Mouse (Mus musculus) ES-Bruce4 (cell line): Measurements from ENCODE around the gene 2310022A10Rik. TPM values are rescaled to one million over a fixed set of nuclear protein-coding genes. Genes with fewer than 3 reads are reported as not detected.
A peak's percentile ranks its signal among the peaks of the same experiment; 100 is the strongest.

ENCODE experiments used
- H3K27ac ChIP-seq: 2 replicates; pipeline ENCODE4 v1.5.1; 2012; ENCODE audit warnings: low read length, inconsistent platforms; ENCODE audit not compliant: insufficient read depth
- H3K27me3 ChIP-seq: 2 replicates; pipeline ENCODE4 v1.6.1; 2012; ENCODE audit warnings: mild to moderate bottlenecking, low read length, inconsistent platforms; ENCODE audit not compliant: control insufficient read depth, poor library complexity, insufficient read depth, severe bottlenecking
- H3K36me3 ChIP-seq: 2 replicates; pipeline ENCODE4 v1.6.1; 2012; ENCODE audit warnings: inconsistent platforms, mild to moderate bottlenecking, low read length, moderate library complexity; ENCODE audit not compliant: control insufficient read depth, poor library complexity, insufficient read depth, severe bottlenecking
- H3K4me1 ChIP-seq: one replicate; pipeline ENCODE4 v1.8.1; 2011; ENCODE audit warnings: low read length; ENCODE audit not compliant: control insufficient read depth, insufficient read depth
- H3K4me3 ChIP-seq: 2 replicates; pipeline ENCODE4 v1.5.1; 2011; ENCODE audit warnings: low read depth, mild to moderate bottlenecking, low read length
- H3K9ac ChIP-seq: 2 replicates; pipeline ENCODE4 v1.6.1; 2012; ENCODE audit warnings: low read depth, mild to moderate bottlenecking, inconsistent platforms; ENCODE audit not compliant: poor library complexity, severe bottlenecking
- H3K9me3 ChIP-seq: replicated peaks from 2 replicates; pipeline ENCODE4 v1.6.1; 2012; ENCODE audit warnings: mild to moderate bottlenecking, low read length, inconsistent platforms; ENCODE audit not compliant: control insufficient read depth, poor library complexity, insufficient read depth, severe bottlenecking
- CTCF ChIP-seq: IDR thresholded peaks from one replicate; pipeline ENCODE4 v1.8.1; 2011; ENCODE audit warnings: low read depth, low read length
- EP300 ChIP-seq: IDR thresholded peaks from 2 replicates; pipeline ENCODE4 v1.6.1; 2011; ENCODE audit warnings: low read depth, low read length; ENCODE audit not compliant: insufficient read depth
- POLR2A ChIP-seq: IDR thresholded peaks from one replicate; pipeline ENCODE4 v1.8.1; 2011; ENCODE audit warnings: low read length; ENCODE audit not compliant: insufficient read depth
- polyA plus RNA-seq: library from polyadenylated mRNA; stranded (reverse); fragments of >200 nt; gene quantifications from 2 replicates; pipeline ENCODE4 v1.2.4, GENCODE M21; 2011; ENCODE audit warnings: low read depth; ENCODE audit not compliant: missing spikeins, insufficient read depth, insufficient read length

2310022A10Rik gene
- polyA plus RNA-seq, 1 experiment: 36.7 TPM

DNA sequence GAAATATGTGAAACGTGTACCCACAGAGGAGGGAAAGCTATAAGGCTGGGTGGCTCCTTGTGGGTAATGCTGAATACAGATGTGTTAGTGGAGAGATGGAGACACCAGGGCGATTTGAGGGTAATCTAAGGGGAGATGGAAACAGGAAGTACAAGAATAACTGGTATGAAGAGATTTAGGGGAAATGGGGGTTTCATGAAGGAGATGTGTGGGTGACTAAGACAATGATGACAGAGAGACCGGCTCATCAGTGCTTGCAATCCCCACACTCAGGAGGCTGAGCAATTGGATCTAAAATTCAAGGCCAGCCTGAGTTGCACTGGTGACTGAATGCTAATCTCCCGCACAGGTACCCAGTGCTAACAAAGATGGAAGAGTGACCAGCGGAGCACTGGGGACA lies 963 bp upstream of the 2310022A10Rik start:
- H3K27ac ChIP-seq: no peak overlapping the region
- no peaks in the 10 kb centered on the region for H3K4me1 ChIP-seq
- H3K9me3 ChIP-seq: no peaks in the 10 kb centered on the region
- H3K9ac ChIP-seq: peak overlapping the region; percentile 28; the same call in 1 of the 2 replicates
- H3K36me3 ChIP-seq: peaks cover 9% of the 10 kb centered on the region
- H3K27me3 ChIP-seq: no peaks in the 10 kb centered on the region
- TF ChIP-seq CTCF (no peak), EP300 (no peak), POLR2A (no peak)
- peak overlapping the region; percentile 85 for H3K4me3 ChIP-seq

DNA sequence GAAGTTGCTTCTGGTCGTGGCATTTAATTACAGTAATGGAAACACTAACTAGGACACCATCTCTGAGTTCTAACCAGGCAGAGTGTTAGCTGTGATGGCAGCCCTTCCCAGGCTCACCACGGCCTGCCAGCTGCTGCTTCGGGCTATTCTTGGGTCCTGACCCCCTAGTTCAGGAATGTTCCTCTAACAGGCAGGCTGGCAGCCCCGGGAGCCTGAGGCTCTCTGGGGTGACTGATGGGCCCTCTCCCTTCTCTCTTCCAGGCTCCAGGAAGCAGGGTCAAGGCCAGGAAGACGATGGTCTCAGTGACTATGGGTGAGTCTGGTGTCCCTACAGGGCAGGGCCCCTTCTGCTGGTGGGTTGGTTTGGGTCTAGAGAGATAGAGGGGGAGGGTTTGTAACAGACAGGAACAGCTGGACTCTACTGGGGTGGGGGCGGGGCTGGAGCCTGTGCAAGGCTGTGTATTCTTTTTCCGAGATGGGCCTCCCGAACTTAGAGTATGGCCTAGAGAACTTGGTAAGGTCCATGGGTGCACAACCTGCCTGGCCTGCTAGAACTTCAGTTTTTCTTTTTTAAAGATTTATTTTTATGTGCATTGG lies 7.4 kb downstream of the 2310022A10Rik start:
- H3K9me3 ChIP-seq: no peaks in the 10 kb centered on the region
- H3K9ac ChIP-seq: no peak overlapping the region
- no peaks in the 10 kb centered on the region for H3K4me1 ChIP-seq
- H3K4me3 ChIP-seq: no peak overlapping the region
- TF ChIP-seq CTCF: no peak
- no peak for TF ChIP-seq POLR2A
- TF ChIP-seq EP300: no peak
- no peak overlapping the region for H3K27ac ChIP-seq
- no peaks in the 10 kb centered on the region for H3K27me3 ChIP-seq
- peaks cover 35% of the 10 kb centered on the region for H3K36me3 ChIP-seq

DNA sequence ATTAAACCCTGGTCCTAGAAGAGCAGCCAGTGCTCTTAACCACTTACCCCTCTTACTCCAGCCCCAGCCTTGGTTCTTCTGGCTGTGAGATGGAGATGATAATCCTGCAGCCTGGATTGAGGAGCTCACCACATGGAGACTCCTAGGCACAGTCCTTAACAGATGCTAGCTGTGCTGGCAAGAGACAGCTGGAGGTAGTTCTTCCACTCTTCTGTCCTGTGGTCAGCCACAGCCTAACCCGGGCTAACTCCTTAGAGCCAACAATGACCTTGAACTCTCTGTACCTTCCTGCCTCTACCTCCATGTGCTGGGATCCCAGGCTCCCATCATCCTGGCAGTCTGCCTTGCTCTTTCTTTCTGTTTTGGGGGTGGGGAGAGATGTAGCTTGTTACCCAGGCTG lies 7.9 kb downstream of the 2310022A10Rik start:
- TF ChIP-seq CTCF (no peak), EP300 (no peak), POLR2A (no peak)
- no peaks in the 10 kb centered on the region for H3K4me1 ChIP-seq
- H3K36me3 ChIP-seq: peaks cover 33% of the 10 kb centered on the region
- no peak overlapping the region for H3K9ac ChIP-seq
- no peaks in the 10 kb centered on the region for H3K9me3 ChIP-seq
- H3K27me3 ChIP-seq: no peaks in the 10 kb centered on the region
- no peak overlapping the region for H3K4me3 ChIP-seq
- H3K27ac ChIP-seq: no peak overlapping the region

DNA sequence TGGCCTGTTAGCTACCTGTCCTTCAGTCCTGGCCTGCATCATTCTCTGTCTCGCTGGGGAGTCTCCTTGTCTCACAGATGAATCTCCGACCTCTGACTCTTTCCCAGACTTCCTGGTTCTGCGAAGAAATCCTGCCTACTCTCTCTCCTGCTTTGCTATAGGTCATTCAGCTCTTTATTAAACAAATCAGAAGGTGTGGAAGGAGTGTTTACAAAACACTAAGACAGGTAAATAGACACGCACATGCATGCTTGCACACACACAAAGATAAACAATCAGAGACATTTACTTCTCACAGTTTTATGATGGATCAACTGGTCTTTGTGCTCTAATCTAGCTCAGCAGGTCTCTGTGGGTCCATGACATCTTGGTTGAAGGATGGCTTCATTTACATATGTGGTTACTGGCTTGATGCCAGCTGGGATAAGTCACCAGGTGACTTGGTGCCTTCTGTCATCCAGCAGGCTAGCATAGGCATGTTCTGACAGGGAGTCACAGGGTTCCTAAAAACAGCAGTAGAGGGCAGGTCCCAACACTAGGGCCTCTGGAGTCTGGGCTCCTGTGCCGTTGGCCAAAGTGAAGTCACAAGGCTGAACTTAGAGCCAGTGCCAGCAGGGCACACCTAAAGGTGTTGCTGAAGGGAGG lies 16.7 kb downstream of the 2310022A10Rik start:
- Histone ChIP-seq H3K9ac (no peak overlapping the region), H3K27me3 (no peaks in the 10 kb centered on the region), H3K9me3 (no peaks in the 10 kb centered on the region), H3K4me3 (no peak overlapping the region), H3K27ac (peak overlapping the region; percentile 71), H3K4me1 (peaks cover 6% of the 10 kb centered on the region), H3K36me3 (peaks cover 23% of the 10 kb centered on the region)
- TF ChIP-seq CTCF (no peak), EP300 (no peak), POLR2A (no peak)

DNA sequence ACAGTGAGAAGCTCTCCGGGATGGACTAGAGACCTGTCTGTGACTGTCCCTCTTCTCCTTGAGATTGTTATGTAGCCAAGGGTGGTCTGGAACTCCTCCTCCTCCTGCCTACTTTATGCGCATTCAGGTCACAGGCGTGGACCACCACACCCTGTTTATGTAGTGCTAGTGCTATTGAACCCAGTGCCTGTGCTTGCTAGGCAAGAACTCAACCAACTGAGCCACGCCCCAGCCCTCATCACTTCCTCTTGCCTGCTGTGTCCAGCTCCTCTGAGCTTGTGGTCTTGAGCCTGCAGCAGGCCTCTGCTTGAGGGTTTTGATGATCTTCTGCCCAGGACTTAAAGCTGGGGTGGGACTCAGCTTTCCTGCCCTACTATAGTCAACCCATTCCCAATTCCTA lies 19.1 kb downstream of the 2310022A10Rik start:
- peaks cover 6% of the 10 kb centered on the region for H3K4me1 ChIP-seq
- H3K27me3 ChIP-seq: no peaks in the 10 kb centered on the region
- H3K4me3 ChIP-seq: no peak overlapping the region
- H3K9me3 ChIP-seq: no peaks in the 10 kb centered on the region
- H3K9ac ChIP-seq: no peak overlapping the region
- peaks cover 10% of the 10 kb centered on the region for H3K36me3 ChIP-seq
- H3K27ac ChIP-seq: peak overlapping the region; percentile 89
- no peak for TF ChIP-seq CTCF
- peak; percentile 97 for TF ChIP-seq EP300

DNA sequence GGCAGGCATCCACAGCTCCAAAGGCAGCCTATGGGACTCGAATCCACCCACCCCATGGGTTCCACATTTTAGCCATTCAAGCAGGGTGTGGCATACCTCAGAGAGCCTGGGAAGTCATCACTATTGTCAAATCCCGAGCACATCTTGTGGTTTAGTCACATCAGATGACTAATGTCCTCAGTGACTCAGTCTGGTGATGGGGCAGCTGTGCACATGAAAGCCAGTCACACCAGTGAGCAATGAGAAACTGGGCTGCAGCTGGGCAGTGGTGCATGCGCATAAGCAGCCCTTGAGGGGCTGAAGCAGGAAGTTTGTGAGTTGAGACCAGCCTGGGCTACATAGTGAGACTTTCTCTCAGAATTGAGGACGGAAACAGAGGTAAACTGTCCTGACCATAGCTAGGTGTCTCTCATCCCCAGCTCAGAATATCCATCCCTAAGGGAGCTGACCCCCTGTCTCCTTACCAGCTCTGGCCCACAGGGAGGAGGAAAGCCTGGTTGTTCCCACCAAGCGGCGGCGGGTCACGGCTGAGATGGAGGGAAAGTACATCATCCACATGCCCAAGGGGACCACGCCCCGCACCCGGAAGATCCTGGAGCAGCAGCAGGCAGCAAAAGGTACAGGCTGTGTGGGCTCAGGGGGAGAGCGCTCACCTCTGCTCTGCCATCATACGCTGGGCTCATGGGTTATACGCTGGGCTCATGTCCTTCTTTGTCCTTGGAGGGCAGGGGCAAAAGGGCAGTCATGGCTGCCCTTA lies 21.3 kb downstream of the 2310022A10Rik start:
- Histone ChIP-seq H3K4me3 (no peak overlapping the region), H3K27ac (peak overlapping the region; percentile 63), H3K9me3 (no peaks in the 10 kb centered on the region), H3K36me3 (peaks cover 8% of the 10 kb centered on the region), H3K9ac (no peak overlapping the region), H3K27me3 (no peaks in the 10 kb centered on the region), H3K4me1 (peaks cover 6% of the 10 kb centered on the region)
- TF ChIP-seq EP300 (peak; percentile 80), CTCF (no peak)
